Mouse (Mus musculus) bone marrow, adult 2 months (tissue): ENCODE data around the gene Ubxn10. TPM values are rescaled to one million over a fixed set of nuclear protein-coding genes. Genes with fewer than 3 reads are reported as not detected.

ENCODE experiments used
- H3K27ac ChIP-seq: fragments of 200-500 bp; 2 replicates; pipeline ENCODE4 v1.5.1; 2012; ENCODE audit warnings: low read depth, mild to moderate bottlenecking, control low read depth, inconsistent platforms, low read length; ENCODE audit not compliant: control insufficient read depth, poor library complexity, insufficient read depth
- H3K4me1 ChIP-seq: fragments of 200-500 bp; 2 replicates; pipeline ENCODE4 v1.6.1; 2011; ENCODE audit warnings: low read length; ENCODE audit not compliant: control insufficient read depth, insufficient read depth
- H3K4me3 ChIP-seq: fragments of 200-500 bp; replicated peaks from 2 replicates; pipeline ENCODE3; 2011; ENCODE audit warnings: mild to moderate bottlenecking, low read depth, low read length, control low read depth; ENCODE audit not compliant: control insufficient read depth
- CTCF ChIP-seq: fragments of 200-500 bp; IDR thresholded peaks from 2 replicates; pipeline ENCODE4 v1.5.1; 2011; ENCODE audit warnings: low read length, control low read depth; ENCODE audit not compliant: control insufficient read depth, insufficient read depth
- POLR2A ChIP-seq: fragments of 200-500 bp; IDR thresholded peaks from 2 replicates; pipeline ENCODE4 v1.6.1; 2011; ENCODE audit warnings: low read depth, mild to moderate bottlenecking, control low read depth, low read length, borderline replicate concordance; ENCODE audit not compliant: control insufficient read depth
- WGBS: fragments of 180-500 bp; shearing (Covaris S2); methylation state at CpG from one replicate; pipeline ENCODE4 v1.1.7; 2018; 5-methylcytosine and 5-hydroxymethylcytosine counted together
- polyA plus RNA-seq: library from polyadenylated mRNA; stranded (reverse); fragments of >200 nt; gene quantifications from 2 replicates; pipeline ENCODE4 v1.2.4, GENCODE M21; 2011; ENCODE audit warnings: low replicate concordance; ENCODE audit not compliant: missing spikeins, insufficient read depth, insufficient read length

Ubxn10 gene
- polyA plus RNA-seq, 1 experiment: not detected

DNA sequence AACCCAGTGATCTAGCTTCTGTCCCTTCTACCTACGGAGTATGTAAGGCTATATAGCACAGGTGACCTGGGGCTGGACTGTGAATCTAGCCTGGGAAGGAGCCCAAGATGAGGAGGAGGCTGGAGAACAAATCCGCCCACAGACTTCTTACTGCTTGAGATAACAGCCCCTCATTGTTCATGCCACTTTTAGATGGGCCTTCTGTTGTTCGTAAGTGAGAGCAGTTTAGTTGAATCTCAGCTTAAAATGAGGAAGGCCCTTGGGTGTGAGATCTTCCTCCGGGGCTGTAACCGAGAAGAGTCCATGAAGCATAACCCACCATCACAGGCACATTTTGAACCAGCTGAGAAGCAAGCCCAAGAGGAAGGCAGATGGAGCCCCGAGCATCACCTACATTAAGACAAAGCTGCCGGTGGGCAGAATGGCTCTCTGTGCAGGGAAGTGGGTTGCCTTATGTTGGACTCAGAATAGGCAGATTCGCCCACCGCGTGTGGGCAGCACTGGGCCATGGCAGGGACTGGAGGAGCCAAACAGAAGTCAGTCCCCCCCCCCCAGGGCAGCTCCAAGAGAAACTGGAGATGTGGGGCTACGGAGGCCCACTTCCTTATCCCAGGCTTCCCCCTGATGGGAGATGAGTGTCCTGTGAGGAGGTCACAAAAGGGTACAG lies 76.9 kb downstream of the Ubxn10 start:
- Histone ChIP-seq H3K4me1 (no peaks in the 10 kb centered on the region), H3K27ac (no peak overlapping the region), H3K4me3 (no peak overlapping the region)
- TF ChIP-seq CTCF: no peak
- no peak for TF ChIP-seq POLR2A
- whole genome bisulfite sequencing: 74% methylated on average over 11 of the region's 11 CpGs

Other genes starting within 250 kb of the Ubxn10 start
- not detected in 2 replicates for gene Vwa5b1, start 101.3 kb downstream of the Ubxn10 start, polyA plus RNA-seq
- not detected in 2 replicates for gene Pla2g2c, start 12.4 kb downstream of the Ubxn10 start, polyA plus RNA-seq
- not detected in 2 replicates for gene Pla2g2f, start 20.5 kb upstream of the Ubxn10 start, polyA plus RNA-seq
- 0.75 and 1.1 TPM in 2 replicates for gene Pla2g2d, start 38.6 kb upstream of the Ubxn10 start, polyA plus RNA-seq
- gene Pla2g5, start 126.3 kb upstream of the Ubxn10 start, polyA plus RNA-seq: not detected in 2 replicates
- not detected in 2 replicates for gene Gm13030, start 136.8 kb upstream of the Ubxn10 start, polyA plus RNA-seq
- not detected in 2 replicates for gene Pla2g2e, start 140.8 kb upstream of the Ubxn10 start, polyA plus RNA-seq
- 2.9 and 6.3 TPM in 2 replicates for gene Otud3, start 176.8 kb upstream of the Ubxn10 start, polyA plus RNA-seq
- not detected in 2 replicates for gene Rnf186, start 229.9 kb upstream of the Ubxn10 start, polyA plus RNA-seq
- 2.7 and 6.0 TPM in 2 replicates for gene Tmco4, start 235.7 kb upstream of the Ubxn10 start, polyA plus RNA-seq